Mouse (Mus musculus): ENCODE results near the gene Mpped2.

Gene Mpped2

DNA sequence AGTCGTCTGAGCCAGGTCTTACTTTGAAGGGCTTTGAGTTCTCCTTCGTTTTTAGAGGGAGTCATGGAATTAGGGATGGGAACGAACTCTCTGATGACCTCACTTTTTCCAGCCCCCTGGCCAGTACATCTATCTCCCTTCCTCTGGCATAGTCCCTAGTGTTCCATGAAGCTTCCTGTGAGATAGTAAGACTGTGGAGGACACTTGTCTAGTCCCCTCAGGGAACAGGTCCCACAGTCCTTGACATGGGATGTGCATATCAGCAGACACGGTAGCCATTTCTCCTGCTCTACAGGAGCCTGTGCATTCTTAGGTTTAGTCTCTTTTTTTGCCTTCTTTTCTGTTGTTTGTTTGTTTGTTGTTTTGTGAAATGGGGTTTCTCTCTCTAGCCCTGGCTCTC lies 105.8 kb downstream of the Mpped2 start:
- no peak for DNase-seq (ENCODE audit: low read depth, low spot score)

DNA sequence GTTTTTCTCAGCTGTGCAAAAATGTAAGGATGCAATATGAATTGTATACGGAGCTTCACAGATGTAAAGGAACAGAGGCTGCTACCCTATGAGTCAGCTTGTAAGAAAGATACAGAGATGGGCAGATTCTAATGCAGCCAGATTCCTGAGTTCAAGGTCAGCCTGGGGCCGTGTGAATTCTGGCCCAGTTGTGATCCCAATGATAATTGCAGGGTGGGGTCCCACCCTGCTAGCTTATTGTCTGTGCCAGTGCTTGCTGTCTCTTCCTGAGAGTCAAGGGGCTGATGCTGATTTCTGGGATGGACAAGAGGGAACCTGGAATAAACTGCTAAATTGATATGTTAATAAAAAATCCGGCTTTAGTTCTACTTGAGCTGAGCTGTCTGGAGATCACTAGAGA lies 122.8 kb downstream of the Mpped2 start:
- no peak for DNase-seq (ENCODE audit: low read depth, low spot score)

DNA sequence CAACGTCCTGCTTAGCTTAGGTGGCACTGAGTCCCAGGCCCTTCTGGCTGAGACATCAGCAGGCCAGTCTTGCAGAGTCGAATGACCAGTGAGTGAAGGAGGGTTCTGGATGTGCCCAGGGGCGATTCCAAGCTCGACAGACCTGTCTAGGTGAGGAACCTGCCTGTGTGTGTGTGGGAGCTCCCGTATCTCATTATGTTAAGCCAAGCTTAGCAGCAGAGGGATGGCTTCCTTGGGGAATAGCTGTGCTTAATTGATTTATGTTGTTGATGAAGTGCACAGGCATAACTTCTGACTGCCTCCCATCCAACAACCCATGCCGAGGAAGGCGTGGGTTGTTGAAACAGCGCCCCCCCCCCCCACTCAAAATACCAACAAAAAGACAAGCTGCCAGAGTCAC lies 128.2 kb downstream of the Mpped2 start:
- DNase-seq (ENCODE audit: low read depth, low spot score), result no peak

DNA sequence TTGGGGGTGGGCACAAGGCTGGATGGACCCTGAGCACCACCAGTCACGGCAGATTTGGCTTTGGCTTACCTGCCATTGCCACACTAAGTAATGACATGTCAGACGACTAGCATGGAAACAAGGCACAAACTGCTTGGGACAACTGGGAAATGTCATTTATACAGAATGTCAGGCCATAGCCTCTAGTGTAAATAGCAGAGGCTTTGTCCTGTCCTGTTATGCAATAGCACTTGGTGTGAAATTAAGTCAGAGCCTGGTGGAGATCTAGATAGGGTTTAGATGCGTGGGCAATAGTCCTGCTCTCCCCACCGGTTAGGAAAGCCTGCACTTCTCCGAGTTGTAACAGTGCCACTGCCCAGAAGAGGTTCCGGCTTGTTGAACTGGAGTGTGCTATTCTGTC lies 128.8 kb downstream of the Mpped2 start:
- no peak for DNase-seq (ENCODE audit: low read depth, low spot score)

DNA sequence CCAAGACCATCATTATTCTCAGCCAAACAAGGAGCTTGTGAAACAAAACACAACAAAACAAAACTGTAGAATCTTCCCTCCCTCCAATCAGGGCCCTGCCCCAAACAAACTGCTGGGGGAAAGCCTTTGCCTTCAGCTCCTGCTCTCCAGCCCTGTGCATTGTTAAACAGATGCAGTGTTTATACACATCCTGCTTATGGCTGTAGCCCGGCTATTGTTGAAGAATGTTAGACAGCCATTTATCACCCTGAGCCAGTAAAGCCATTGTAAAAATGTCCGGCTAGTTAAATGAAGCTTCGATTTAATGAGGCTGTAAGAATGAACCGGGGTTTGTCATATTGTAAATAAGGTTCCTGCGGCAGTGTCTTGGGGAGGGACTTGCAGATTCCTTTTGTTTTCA lies 129.5 kb downstream of the Mpped2 start:
- no peak for DNase-seq (ENCODE audit: low read depth, low spot score)

DNA sequence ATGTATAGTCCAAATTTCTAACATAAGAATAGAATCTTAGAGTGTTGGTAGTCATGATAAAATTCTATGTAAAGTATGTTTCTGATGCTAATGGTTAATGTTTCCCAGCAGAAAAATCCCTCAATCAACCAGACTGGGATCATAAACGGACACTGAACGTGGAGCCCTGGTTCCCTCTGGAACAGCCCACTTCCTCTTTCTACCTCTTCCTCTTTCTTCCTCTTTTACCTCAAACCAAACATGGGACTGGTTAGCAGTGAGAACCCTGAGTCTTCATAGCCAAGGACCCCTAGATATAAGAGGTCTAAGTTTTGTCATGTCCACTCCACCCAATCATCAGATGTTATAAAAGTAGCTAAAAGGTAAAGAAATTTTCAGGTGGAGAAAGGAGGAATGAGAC lies 132.4 kb downstream of the Mpped2 start:
- no peak for DNase-seq (ENCODE audit: low read depth, low spot score)

DNA sequence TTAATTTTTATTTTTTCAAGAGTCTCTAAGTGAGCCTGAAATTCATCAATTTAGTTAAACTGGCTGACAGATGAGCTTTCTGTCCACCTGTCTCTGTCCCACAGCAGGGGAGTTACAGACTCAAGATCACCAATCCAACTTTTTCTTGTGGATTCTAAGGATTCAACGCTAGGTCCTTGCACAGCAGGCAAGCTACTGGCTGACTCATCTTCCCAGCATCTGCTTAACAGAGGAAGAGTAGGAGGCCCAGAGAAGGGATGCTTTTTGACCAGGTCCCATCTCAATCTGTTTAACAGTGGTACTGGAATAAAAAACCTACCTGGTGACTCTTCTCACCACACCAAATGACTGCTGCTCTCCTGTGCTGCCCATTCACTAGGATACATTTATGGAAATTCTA lies 133.0 kb downstream of the Mpped2 start:
- no peak for DNase-seq (ENCODE audit: low read depth, low spot score)

DNA sequence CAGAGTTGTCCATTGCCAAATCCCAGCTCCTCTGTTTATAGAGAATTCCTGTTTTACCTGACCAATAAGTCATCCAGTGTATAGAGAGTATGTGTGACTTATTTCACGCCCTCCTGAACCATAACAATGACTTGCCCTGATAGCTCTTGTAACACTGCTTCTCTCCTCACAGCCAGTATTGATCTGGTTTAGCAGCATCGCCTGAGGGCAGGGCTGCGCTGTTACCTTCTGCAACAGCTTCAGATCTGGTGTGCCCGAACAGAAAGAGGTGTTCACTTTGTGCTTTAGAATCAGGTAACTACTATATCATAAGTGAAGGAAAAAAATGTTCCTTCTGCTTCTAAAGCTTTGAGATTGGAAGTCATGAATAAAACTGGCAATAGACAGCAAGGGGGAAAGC lies 133.7 kb downstream of the Mpped2 start:
- DNase-seq (ENCODE audit: low read depth, low spot score), result no peak

DNA sequence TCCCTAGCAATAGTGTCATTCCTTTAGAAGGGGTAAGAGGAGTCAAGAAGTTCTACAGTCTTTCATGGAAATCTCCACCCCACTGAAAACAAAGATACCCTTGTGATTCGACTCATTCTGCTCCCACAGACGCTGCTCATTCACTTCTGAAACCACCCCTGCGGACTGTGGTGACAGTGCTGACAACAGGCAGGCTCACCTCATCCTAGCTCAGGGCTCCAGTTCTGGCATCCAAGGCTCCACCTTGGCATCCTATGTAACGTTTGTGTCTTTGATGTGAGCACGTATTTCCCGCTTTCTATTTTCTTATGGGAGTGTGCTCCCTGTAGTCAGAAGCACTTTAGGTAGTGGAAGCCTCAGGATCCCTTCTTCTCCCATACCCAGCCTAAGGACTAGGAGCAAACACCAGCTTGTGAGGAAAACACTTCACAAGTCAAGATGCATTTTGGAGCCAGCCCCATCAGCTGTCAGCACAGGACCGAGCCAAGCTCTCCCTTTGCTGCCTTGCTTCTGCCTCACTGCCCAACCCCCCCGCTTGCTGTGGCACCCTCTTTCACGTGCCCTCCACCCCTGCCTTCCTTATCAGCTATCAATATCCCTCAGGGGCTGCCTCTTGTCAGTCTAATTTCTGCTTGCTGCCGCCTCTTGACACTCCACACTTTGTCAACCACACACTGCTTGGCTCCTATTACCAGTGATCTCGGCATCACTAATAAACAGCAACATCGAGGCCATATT lies 135.7 kb downstream of the Mpped2 start:
- no peak for DNase-seq (ENCODE audit: low read depth, low spot score)

DNA sequence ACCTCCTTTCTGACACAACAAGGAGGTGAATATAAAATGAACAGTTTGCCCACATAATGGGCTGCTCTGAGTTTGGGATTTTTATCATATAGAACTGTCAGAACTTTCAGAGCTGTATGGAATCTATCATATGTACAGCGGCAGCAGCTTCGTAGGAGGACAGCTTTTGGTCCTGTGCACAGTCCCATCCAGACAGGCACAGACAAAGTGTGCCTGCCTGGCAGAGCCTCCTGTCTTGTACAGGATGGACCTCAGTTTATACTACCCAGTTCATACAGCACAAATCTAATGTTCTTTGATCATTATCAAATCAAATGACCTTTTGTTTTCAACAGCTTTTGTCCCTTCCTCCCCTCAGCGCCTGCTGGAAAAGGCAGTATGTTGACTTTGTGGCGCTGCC lies 136.4 kb downstream of the Mpped2 start:
- no peak for DNase-seq (ENCODE audit: low read depth, low spot score)

DNA sequence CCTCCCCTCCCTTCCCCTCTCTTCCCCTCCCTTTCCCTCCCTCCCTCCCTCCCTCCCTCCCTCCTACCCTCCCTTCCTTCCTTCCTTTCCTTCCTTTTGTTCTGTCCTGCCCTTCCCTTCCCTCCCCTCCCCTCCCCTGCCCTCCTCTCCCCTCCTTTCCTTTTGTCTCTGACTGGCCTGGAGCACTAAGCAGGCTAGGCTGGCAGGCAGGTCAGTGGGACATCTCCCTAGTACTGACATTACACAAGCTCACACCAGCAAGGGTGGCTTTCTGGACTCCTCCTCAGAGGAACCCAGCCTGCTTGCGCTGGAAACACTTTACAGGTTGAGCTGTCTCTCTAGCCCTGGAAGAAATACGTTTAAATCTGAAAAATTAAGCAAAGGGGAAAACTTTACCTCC lies 139.5 kb downstream of the Mpped2 start:
- no peak for DNase-seq (ENCODE audit: low read depth, low spot score)

DNA sequence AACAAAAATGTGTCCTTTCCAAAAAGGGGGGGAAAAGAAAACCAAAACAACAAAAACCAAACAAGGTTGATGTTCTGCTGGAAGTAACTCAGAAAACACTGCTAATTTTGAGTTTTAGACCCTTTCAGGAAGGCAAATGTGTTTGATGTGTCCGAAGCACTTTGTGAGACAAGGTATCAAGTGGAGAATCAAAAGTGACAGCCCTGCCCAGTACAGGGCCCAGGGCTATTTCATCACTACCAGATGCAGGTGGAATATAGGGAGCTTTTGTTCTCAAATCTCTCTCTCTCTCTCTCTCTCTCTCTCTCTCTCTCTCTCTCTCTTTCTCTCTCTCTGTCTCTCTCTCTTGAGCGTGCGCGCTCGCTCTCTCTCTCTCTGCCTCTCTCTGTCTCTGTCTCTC lies 140.1 kb downstream of the Mpped2 start:
- no peak for DNase-seq (ENCODE audit: low read depth, low spot score)

DNA sequence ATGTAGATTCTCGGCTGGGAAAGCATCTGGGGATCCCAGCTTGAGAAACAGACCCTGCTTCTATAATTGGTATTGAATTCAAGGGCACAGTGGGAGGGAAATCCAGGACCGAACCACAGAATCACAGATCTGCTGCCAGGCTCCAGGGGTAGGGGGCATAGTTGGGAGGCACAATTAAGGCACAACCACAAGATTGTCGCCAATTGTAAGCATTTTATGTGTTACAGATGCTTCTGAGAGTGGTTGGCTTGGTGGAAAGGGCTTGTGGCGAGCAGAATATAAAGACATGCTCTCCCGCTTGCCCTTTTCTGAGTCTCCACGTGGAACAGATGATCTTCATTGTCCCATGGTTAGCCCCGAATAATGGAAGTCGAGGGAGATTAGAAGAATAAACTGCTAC lies 142.3 kb downstream of the Mpped2 start:
- DNase-seq (ENCODE audit: low read depth, low spot score), result no peak

DNA sequence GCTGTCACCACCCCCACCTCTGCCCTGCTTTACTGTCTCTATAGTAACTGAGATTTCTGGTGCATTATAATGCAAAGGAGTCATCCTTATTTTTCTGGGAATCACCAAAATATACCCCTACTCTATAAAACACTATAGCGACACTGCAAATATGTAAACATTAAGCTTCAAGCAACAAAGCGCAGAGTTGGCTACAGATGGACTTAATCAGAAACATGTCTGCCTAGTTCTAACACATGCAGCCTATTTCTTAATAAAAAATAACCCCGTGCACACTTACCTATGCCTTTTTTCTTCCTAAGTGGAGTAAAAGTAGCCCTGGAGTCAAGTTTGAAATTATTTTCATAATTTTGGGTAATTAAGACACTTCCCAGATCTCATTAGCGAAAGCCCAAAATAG lies 144.2 kb downstream of the Mpped2 start:
- DNase-seq (ENCODE audit: low read depth, low spot score), result no peak

DNA sequence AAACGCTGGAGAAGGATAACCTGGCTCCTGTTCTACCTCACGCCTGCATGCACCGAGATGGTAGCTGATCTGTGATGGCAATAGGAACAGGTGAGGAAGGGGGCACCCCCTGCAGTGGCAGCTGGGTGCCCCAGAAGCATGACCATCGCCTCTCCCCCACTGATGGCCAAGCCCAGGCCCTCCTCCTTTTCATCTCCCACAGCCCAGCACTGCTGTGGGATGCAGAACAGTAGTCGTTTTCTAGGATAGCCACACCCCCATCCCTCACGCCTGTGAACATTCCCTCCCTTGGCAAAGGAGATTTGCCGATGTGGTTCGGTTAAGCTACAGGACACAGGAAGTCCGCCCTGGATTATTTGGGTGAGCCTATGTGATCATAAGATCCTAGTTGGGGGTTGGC lies 151.1 kb downstream of the Mpped2 start:
- no peak for DNase-seq (ENCODE audit: low read depth, low spot score)

DNA sequence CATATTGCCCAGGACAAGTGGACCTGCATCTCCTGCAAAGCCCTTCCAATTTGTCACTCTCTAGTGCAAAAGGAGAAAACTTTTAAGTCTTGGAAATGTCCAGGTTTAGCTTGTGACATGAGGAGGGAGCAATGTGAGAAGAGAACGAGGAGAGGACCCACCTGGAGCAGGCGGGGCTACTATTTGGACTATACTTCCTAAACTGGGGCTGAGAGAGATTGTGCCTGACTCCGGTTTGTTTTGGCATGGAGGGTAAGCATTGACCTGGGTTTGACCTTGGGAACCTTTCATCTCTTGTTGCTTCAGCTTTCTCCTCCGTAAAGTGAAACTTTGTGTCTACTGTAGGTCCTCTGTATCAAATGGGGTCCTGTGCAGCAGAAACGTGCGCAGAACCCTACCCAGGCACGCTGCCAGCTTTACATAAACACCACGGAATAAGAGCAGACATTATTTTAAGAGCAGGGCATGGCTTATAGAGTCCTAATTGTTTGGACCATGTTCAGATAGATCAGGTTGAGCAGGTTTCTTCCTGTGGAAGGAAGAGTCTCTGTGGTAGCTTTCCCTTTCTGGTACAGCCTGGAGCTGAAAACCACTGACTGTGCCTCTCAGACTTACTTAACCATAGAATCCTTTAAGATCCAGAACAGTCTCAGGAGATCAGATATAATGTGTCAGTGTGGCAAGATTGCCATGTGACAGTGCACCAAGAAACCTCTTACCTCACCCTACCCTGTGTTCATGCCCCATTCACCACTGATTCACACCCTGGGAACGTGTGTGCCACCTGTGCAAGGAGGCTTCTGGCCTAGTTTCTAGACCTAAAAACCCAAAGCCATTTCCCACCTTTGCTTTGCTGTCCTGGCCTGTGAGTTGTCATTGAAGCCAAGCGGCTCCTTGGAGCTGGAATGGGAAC lies 152.0 kb downstream of the Mpped2 start:
- no peak for DNase-seq (ENCODE audit: low read depth, low spot score)

DNA sequence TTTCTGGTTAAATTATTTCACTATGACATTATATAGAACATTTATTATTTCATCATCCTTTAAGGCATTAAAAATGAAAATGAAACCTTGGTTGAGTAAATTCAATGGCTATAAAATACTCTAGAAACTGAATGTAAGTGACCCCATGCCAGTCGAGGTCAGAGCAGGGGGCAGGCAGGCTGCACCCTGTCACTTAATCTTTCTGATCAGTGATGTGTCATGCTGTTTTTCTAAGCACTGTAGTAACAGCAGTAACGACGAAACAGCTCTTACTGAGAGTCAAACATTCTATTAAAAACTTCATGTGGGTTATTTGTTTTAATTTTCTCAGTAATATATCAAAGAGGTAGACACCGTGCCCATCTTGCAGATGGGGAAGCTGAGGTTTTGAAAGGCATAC lies 153.4 kb downstream of the Mpped2 start:
- no peak for DNase-seq (ENCODE audit: low read depth, low spot score)

DNA sequence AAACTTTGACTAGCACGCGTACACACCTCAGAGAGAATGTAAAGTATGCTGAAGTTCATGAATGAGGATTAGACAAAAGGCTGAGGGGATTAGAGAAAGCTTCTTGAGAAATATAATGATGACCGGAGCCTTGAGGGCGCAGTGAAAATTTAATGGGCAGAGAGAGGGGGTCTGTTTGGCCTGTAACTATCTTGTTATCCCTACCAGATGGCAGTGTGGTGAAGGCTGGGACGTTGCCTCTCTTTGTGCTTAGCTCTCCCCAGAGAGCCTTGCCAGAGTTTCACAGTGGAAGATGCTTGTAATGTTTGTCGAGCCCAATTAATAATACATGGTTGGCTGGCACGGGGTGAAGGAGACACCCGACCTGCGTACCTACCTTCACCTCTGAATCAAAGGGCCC lies 156.3 kb downstream of the Mpped2 start:
- no peak for DNase-seq (ENCODE audit: low read depth, low spot score)

DNA sequence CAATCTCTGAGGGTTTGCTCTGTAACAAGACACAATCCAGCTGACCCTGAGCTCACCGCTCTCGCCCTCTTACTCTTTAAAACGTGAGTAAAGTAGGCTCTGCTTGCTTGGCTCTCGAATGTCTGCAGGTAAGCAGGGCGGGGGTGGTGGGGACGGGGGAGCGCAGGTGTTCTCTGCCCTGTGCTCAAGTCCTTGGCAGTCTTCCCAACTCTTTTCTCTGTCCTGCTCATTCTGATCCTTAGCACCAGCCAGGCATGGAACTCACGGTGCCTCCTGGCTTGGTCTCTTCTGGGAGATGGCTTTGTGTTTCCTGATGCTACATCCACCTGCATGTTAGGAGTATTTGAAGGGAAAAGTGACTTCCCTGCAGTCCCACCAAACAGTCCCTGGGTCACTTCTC lies 158.4 kb downstream of the Mpped2 start:
- DNase-seq (ENCODE audit: low read depth, low spot score), result no peak

DNA sequence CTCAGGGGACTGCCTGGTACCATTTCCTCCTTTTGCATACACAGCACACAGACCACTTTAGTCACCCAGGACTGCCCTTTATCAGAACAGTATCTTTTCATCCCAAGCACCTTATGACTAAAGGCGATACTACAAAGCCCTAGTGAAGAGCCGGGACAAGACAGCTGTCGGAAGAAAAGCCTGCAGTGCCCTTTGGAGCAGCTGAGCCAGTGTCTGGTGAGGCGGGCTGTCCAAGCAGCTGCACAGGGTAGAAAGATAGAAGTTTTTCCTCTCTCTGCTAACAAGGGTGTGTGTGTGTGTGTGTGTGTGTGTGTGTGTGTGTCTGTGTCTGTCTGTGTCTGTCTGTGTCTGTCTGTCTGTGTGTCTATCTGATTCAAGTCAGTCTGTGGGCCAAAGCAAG lies 161.1 kb downstream of the Mpped2 start:
- DNase-seq (ENCODE audit: low read depth, low spot score), result no peak

DNA sequence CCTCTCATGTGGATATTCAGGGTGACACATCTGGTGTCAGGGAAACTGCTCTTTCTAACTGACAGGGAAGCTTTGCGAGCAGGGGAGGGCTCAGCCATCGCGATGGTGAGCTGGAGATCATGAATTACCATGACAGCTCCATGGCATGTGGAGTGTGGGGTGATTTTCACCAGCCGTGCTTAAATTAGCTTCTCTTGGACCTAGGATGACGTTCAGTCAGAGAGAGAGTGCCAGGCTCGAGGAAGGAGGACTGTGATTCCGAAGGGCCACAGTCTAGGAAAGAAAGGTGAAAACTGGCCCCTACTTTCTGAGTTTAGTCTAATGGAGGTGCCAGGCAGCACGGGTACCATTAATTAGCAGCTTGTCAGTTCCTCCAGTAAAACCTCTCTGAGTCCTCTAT lies 161.7 kb downstream of the Mpped2 start:
- DNase-seq (ENCODE audit: low read depth, low spot score), result no peak

DNA sequence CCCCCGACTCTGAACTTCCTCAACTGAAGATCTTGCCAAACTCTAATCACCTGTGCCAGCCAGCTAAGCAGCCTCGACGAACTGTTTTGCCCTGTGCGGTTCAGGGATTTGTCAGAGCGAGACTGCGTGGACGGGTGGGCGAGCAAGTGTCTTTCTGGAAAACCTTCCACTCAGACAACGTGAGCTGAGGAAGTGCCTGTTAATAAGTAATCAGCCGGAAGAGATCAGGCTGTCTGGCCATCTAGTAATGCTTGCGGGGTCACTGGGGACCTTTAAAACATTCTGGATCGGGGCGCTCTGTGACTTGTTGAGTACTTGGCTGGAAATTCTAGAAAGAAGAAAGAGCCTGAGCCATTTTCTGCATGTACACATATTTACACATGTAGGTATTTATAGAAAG lies 162.1 kb downstream of the Mpped2 start:
- DNase-seq (ENCODE audit: low read depth, low spot score), result no peak
